Comparison of ENCODE assay signal across 8 mouse cellular contexts in genomic region chr4:133518601-133519368, GRCm38 (mm10). TPM values are rescaled to one million over a fixed set of nuclear protein-coding genes. Genes with fewer than 3 reads are reported as not detected.
DNase-seq lines count a peak whose midpoint lies in the region; ATAC-seq and TF ChIP-seq lines count a peak whose summit lies in the region.

Gene Kdf1, plus strand, starts transcription at chr4:133518963.

- no peaks in the 10 kb centered on the region for H3K9me3 ChIP-seq in megakaryocyte, embryonic 14.5 days
- no peaks in the 10 kb centered on the region for H3K9me3 ChIP-seq in hindbrain, embryonic 11.5 days (ENCODE audit: control insufficient read depth, low read length)
- no peaks in the 10 kb centered on the region for H3K9me3 ChIP-seq in limb, embryonic 12.5 days
- H3K9me3 ChIP-seq in midbrain, embryonic 15.5 days = no peaks in the 10 kb centered on the region

- WGBS in hindbrain, embryonic 11.5 days = 7% methylated on average over 29 of the region's 69 CpGs
- 6% methylated on average over 56 of the region's 69 CpGs for WGBS in limb, embryonic 12.5 days
- 4% methylated on average over 54 of the region's 69 CpGs for WGBS in midbrain, embryonic 15.5 days

- no peak for ATAC-seq in megakaryocyte, adult 5-6 weeks (ENCODE audit: poor library complexity, severe bottlenecking)
- no peak for ATAC-seq in hindbrain, embryonic 11.5 days (ENCODE audit: low FRiP score)
- 0 out of 2 replicates have a peak, but pooled peaks have one; percentile 15 for ATAC-seq in limb, embryonic 12.5 days (ENCODE audit: insufficient number of reproducible peaks, insufficient read depth, low FRiP score, low TSS enrichment, low read depth)
- ATAC-seq in midbrain, embryonic 15.5 days (replicated peaks) = no peak

- H3K36me3 ChIP-seq in megakaryocyte, embryonic 14.5 days (replicated peaks; ENCODE audit: low read length) = no peaks in the 10 kb centered on the region
- no peaks in the 10 kb centered on the region for H3K36me3 ChIP-seq in hindbrain, embryonic 11.5 days (ENCODE audit: control insufficient read depth, insufficient read depth, low read length)
- no peaks in the 10 kb centered on the region for H3K36me3 ChIP-seq in limb, embryonic 12.5 days
- no peaks in the 10 kb centered on the region for H3K36me3 ChIP-seq in midbrain, embryonic 15.5 days (replicated peaks)

- H3K4me1 ChIP-seq in megakaryocyte, embryonic 14.5 days = peaks cover 12% of the 10 kb centered on the region
- H3K4me1 ChIP-seq in hindbrain, embryonic 11.5 days (replicated peaks; ENCODE audit: control insufficient read depth, insufficient read depth, low read length) = no peaks in the 10 kb centered on the region
- peaks cover 10% of the 10 kb centered on the region for H3K4me1 ChIP-seq in limb, embryonic 12.5 days (replicated peaks)
- H3K4me1 ChIP-seq in midbrain, embryonic 15.5 days = peaks cover 8% of the 10 kb centered on the region; the same call in 1 of the 2 replicates

- H3K4me2 ChIP-seq in hindbrain, embryonic 11.5 days (replicated peaks; ENCODE audit: low read depth, low read length) = peak within 1 kb of the TSS; percentile 37
- H3K4me2 ChIP-seq in limb, embryonic 12.5 days = peak within 1 kb of the TSS; percentile 70
- peak within 1 kb of the TSS; percentile 33 for H3K4me2 ChIP-seq in midbrain, embryonic 15.5 days

- H3K27me3 ChIP-seq in megakaryocyte, embryonic 14.5 days (replicated peaks) = peaks cover 74% of the 10 kb centered on the region
- H3K27me3 ChIP-seq in hindbrain, embryonic 11.5 days (ENCODE audit: control insufficient read depth, insufficient read depth, low read length) = peaks cover 32% of the 10 kb centered on the region
- H3K27me3 ChIP-seq in limb, embryonic 12.5 days = peaks cover 69% of the 10 kb centered on the region
- H3K27me3 ChIP-seq in midbrain, embryonic 15.5 days (replicated peaks) = peaks cover 42% of the 10 kb centered on the region

- no peak within 1 kb of the TSS for H3K9ac ChIP-seq in hindbrain, embryonic 11.5 days (ENCODE audit: low read depth, low read length)
- peak within 1 kb of the TSS; percentile 62 for H3K9ac ChIP-seq in limb, embryonic 12.5 days (replicated peaks)
- no peak within 1 kb of the TSS for H3K9ac ChIP-seq in midbrain, embryonic 15.5 days

- TF ChIP-seq CTCF in layer of hippocampus, adult 2 months (conservative IDR thresholded peaks at IDR 0.05) = no peak

- DNase-seq in hindbrain, embryonic 11.5 days (ENCODE audit: low spot score) = no peak
- DNase-seq in adrenal gland, postnatal 4 days (ENCODE audit: low spot score in 2 of 2) = no peak
- DNase-seq in cerebellum, postnatal 4 days (ENCODE audit: low spot score in 2 of 2) = no peak
- no peak for DNase-seq in layer of hippocampus, adult 2 months (ENCODE audit: low spot score in 2 of 2)

- peak within 1 kb of the TSS; percentile 88 for H3K4me3 ChIP-seq in megakaryocyte, embryonic 14.5 days (replicated peaks)
- peak within 1 kb of the TSS; percentile 28 for H3K4me3 ChIP-seq in hindbrain, embryonic 11.5 days (ENCODE audit: low read depth, low read length)
- peak within 1 kb of the TSS; percentile 52 for H3K4me3 ChIP-seq in limb, embryonic 12.5 days (replicated peaks)
- peak within 1 kb of the TSS; percentile 27 for H3K4me3 ChIP-seq in midbrain, embryonic 15.5 days
- H3K4me3 ChIP-seq in layer of hippocampus, adult 2 months = no peak within 1 kb of the TSS

- H3K27ac ChIP-seq in hindbrain, embryonic 11.5 days (ENCODE audit: low read depth, low read length) = no peak within 1 kb of the TSS
- 0 out of 2 replicates have a peak within 1 kb of the TSS, but pooled peaks have one; percentile 2 for H3K27ac ChIP-seq in limb, embryonic 12.5 days
- no peak within 1 kb of the TSS for H3K27ac ChIP-seq in midbrain, embryonic 15.5 days
- H3K27ac ChIP-seq in layer of hippocampus, adult 2 months = no peak within 1 kb of the TSS

RNA-seq across cellular contexts. Expression of gene Kdf1, which starts in this region (rescaled TPM):
- 0.83 and 4.7 TPM in 2 replicates for polyA plus RNA-seq in megakaryocyte, embryonic 14.5 days (2012; ENCODE audit: insufficient read depth, low replicate concordance)
- total RNA-seq in megakaryocyte, adult 5-6 weeks (2015) = not detected in 2 replicates
- total RNA-seq in megakaryocyte, adult 5-6 weeks (2017) = not detected in 2 replicates
- 1.0 and 1.7 TPM in 2 replicates for polyA plus RNA-seq in hindbrain, embryonic 11.5 days (2014; fragmentation: Nextera tagmentation; extraction: Ambion mirVana)
- polyA plus RNA-seq in limb, embryonic 12.5 days (2016; fragmentation: Nextera tagmentation; extraction: Ambion mirVana) = 6.5 and 7.4 TPM in 2 replicates
- 0.95 and 0.99 TPM in 2 replicates for polyA plus RNA-seq in midbrain, embryonic 15.5 days (2015; fragmentation: Nextera tagmentation; extraction: Ambion mirVana)
- 1 to 10 TPM; 5.0 to 8.0 TPM for total RNA-seq in adrenal gland, postnatal 4 days (2021)
- under 1 TPM in 1 of 2 experiments, not detected in 1; 0.34 TPM for total RNA-seq in layer of hippocampus, adult 2 months (2021)

Comparison
In these comparisons a context has a peak if more than half of its experiments do, and no peak if none do; other contexts are left out.
1. RNA of gene Kdf1 (total RNA-seq): 5.0 to 8.0 TPM in adrenal gland, postnatal 4 days; 0.34 TPM in layer of hippocampus, adult 2 months and not detected in megakaryocyte, adult 5-6 weeks; every median in the first group is over 4 times any median in the second.
2. Peak in every context shown above with its lines, with median percentiles within 50 percentile points of each other: H3K4me2 ChIP-seq.